Mouse (Mus musculus): ENCODE data around the gene Snd1. TPM values are rescaled to one million over a fixed set of nuclear protein-coding genes. Genes with fewer than 3 reads are reported as not detected.

Snd1 gene
- polyA plus RNA-seq, 1 experiment from 2014 or later: 128 TPM

DNA sequence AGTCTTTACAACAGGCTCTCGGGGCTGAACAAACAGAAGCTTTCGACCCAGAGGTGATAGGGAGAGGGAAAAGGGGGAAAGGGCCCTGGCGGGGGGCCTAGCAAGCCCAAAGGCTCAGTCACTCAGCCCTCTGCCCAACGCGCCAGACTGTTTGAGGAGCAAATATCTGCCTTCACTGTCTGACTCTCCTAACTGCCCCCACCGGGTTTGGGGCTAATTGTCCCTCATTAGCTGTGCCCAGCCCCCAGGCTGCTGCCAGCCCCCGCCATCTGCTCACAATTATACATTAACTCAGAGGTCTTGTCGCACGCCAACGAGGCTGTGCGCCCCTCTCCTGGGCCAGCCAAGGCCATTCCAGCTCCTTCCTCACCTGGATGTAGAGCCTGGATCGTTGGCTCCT, 24.0 kb upstream of the Snd1 start:
- Histone ChIP-seq H3K4me3 (ENCODE audit: low read length) (no peak overlapping the region), H3K27ac (ENCODE audit: low read length) (no peak overlapping the region), H3K9me3 (ENCODE audit: control insufficient read depth, low read length) (no peaks in the 10 kb centered on the region), H3K36me3 (ENCODE audit: control insufficient read depth, insufficient read depth, low read length) (no peaks in the 10 kb centered on the region), H3K27me3 (ENCODE audit: control insufficient read depth, insufficient read depth, low read depth, low read length) (peaks cover 23% of the 10 kb centered on the region), H3K4me1 (replicated peaks; ENCODE audit: control insufficient read depth, insufficient read depth, low read length) (no peaks in the 10 kb centered on the region), H3K4me2 (ENCODE audit: low read depth, low read length) (no peak overlapping the region), H3K9ac (ENCODE audit: low read length) (no peak overlapping the region)
- WGBS: under 1% methylated on average over 12 of the region's 12 CpGs
- no peak for ATAC-seq (ENCODE audit: low read depth)

DNA sequence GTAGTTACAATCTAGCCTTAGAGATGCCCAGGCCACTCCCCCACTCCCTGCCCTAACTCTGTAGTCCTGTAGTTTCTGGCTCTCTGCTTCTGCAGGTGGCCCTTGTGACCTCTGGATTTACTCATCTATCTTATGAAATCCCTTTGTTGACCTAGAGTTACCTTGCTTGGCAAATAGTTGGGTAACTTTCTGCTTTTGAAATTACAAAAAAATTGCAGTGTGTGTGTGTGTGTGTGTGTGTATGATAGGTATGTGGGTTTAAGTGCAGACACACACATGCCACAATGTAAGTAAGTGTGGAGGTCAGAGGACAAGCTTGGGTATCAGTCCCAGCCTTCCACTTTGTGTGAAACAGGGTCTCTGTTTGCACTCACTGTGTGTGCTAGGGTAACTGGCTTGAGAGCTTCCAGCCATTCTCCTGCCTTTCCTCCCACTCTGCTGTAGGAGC, 15.7 kb upstream of the Snd1 start:
- H3K4me3 ChIP-seq (ENCODE audit: low read length): no peak overlapping the region
- ATAC-seq (ENCODE audit: low read depth): no peak
- H3K27me3 ChIP-seq (ENCODE audit: control insufficient read depth, insufficient read depth, low read depth, low read length): no peaks in the 10 kb centered on the region
- H3K27ac ChIP-seq (ENCODE audit: low read length): no peak overlapping the region
- H3K9me3 ChIP-seq (ENCODE audit: control insufficient read depth, low read length): no peaks in the 10 kb centered on the region
- no peaks in the 10 kb centered on the region for H3K4me1 ChIP-seq (replicated peaks; ENCODE audit: control insufficient read depth, insufficient read depth, low read length)
- no peak overlapping the region for H3K9ac ChIP-seq (ENCODE audit: low read length)
- no peaks in the 10 kb centered on the region for H3K36me3 ChIP-seq (ENCODE audit: control insufficient read depth, insufficient read depth, low read length)
- H3K4me2 ChIP-seq (ENCODE audit: low read depth, low read length): no peak overlapping the region

DNA sequence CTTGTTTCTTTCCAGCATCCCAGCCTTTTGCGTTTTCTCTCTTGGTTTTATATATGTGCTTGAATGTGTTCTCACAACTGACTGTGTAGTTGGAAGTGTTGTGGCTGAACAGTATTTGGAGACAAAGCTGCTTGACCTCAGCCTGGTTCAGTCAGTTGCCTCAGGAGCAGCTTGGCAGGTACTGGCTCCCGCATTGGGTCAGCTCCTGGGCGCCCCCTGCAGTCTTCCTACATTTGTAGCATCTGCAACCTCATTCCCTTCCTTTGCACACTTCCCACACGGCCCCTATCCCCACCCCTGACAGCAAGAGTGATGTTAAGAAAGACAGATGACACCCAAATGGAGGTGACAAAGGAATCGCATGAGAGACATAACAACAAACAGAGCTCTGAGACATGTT, 14.4 kb upstream of the Snd1 start:
- 7% methylated on average over 5 of the region's 5 CpGs for WGBS
- Histone ChIP-seq H3K4me1 (replicated peaks; ENCODE audit: control insufficient read depth, insufficient read depth, low read length) (no peaks in the 10 kb centered on the region), H3K36me3 (ENCODE audit: control insufficient read depth, insufficient read depth, low read length) (no peaks in the 10 kb centered on the region), H3K9me3 (ENCODE audit: control insufficient read depth, low read length) (no peaks in the 10 kb centered on the region), H3K9ac (ENCODE audit: low read length) (no peak overlapping the region), H3K4me3 (ENCODE audit: low read length) (no peak overlapping the region), H3K4me2 (ENCODE audit: low read depth, low read length) (no peak overlapping the region), H3K27me3 (ENCODE audit: control insufficient read depth, insufficient read depth, low read depth, low read length) (no peaks in the 10 kb centered on the region), H3K27ac (ENCODE audit: low read length) (no peak overlapping the region)
- no peak for ATAC-seq (ENCODE audit: low read depth)

DNA sequence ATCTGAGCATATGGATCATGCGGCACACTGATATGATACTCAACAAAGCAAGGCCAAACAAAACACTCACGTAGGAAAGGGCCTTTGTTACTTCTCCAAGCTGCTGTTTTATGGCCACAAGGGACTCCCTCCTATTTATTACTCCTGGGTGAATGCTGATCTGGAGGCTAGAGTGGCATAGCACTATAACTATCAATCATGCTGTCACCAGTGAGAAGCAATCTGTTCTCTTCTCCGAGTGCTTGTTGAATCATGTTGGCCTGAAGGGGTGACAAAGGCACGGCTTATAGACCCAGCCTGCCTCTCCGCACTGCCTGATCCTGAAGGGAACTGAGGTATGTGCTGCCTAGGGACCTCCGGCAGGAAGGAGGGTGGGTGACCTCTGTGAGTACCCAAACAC, 10.3 kb upstream of the Snd1 start:
- no peaks in the 10 kb centered on the region for H3K9me3 ChIP-seq (ENCODE audit: control insufficient read depth, low read length)
- no peak overlapping the region for H3K4me3 ChIP-seq (ENCODE audit: low read length)
- H3K36me3 ChIP-seq (ENCODE audit: control insufficient read depth, insufficient read depth, low read length): no peaks in the 10 kb centered on the region
- no peak overlapping the region for H3K4me2 ChIP-seq (ENCODE audit: low read depth, low read length)
- no peak overlapping the region for H3K9ac ChIP-seq (ENCODE audit: low read length)
- no peaks in the 10 kb centered on the region for H3K4me1 ChIP-seq (replicated peaks; ENCODE audit: control insufficient read depth, insufficient read depth, low read length)
- WGBS: 29% methylated on average over 6 of the region's 6 CpGs
- no peak for ATAC-seq (ENCODE audit: low read depth)
- H3K27me3 ChIP-seq (ENCODE audit: control insufficient read depth, insufficient read depth, low read depth, low read length): no peaks in the 10 kb centered on the region
- no peak overlapping the region for H3K27ac ChIP-seq (ENCODE audit: low read length)

DNA sequence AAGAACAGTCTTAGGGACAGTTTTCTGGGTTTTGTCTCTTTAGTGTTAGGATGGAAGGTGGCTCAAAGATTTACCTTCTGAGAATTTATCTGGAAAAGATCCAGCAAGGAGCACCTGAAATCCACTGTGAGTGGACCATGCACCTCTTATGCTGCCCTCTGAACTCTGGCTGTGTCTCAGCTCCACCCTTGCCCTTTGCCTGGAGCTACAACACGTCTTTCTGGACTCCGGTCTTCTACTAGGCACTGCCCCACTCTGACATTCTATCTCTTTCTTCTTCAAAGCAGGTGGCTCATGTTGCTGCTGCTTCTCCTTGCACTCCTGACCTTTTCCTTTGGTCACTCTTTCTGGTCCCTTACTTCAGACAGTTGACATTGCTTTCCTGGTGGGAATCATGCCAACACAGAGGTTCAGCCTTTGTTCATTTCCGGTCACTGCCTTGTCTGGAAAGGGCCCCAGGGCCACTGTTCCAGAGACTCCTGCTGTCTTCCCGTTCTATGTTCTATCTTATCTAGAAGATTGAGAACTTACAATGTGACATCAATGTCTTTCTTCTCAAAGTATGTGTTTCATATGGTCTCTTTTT, 4.8 kb upstream of the Snd1 start:
- Histone ChIP-seq H3K9me3 (ENCODE audit: control insufficient read depth, low read length) (no peaks in the 10 kb centered on the region), H3K4me1 (replicated peaks; ENCODE audit: control insufficient read depth, insufficient read depth, low read length) (no peaks in the 10 kb centered on the region), H3K36me3 (ENCODE audit: control insufficient read depth, insufficient read depth, low read length) (no peaks in the 10 kb centered on the region), H3K27me3 (ENCODE audit: control insufficient read depth, insufficient read depth, low read depth, low read length) (no peaks in the 10 kb centered on the region), H3K4me2 (ENCODE audit: low read depth, low read length) (no peak overlapping the region), H3K9ac (ENCODE audit: low read length) (no peak overlapping the region), H3K27ac (ENCODE audit: low read length) (no peak overlapping the region), H3K4me3 (ENCODE audit: low read length) (no peak overlapping the region)
- no peak for ATAC-seq (ENCODE audit: low read depth)
- 46% methylated on average over 4 of the region's 4 CpGs for WGBS

DNA sequence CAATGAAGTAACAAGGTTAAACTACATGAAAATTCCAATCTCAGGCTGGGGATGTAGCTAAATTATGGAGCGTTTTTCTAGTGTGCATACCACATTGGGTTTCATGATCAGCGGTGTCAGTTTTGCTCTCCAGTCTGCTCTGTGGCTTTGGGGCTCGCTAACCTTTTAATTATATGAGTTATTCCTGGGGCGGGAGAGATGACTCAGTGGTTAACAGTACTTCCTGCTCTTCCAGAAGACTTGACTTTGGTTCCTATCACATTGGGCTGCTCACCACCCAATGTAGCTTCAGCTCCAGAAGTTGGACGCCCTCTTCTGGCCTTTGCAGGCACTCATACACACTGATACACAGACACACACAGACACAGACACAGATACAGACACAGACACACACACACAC, 4.3 kb upstream of the Snd1 start:
- H3K9me3 ChIP-seq (ENCODE audit: control insufficient read depth, low read length): no peaks in the 10 kb centered on the region
- no peaks in the 10 kb centered on the region for H3K36me3 ChIP-seq (ENCODE audit: control insufficient read depth, insufficient read depth, low read length)
- H3K4me2 ChIP-seq (ENCODE audit: low read depth, low read length): no peak overlapping the region
- H3K4me1 ChIP-seq (replicated peaks; ENCODE audit: control insufficient read depth, insufficient read depth, low read length): no peaks in the 10 kb centered on the region
- H3K9ac ChIP-seq (ENCODE audit: low read length): no peak overlapping the region
- no peak for ATAC-seq (ENCODE audit: low read depth)
- H3K27me3 ChIP-seq (ENCODE audit: control insufficient read depth, insufficient read depth, low read depth, low read length): no peaks in the 10 kb centered on the region
- WGBS: 78% methylated on average over 5 of the region's 5 CpGs
- H3K27ac ChIP-seq (ENCODE audit: low read length): no peak overlapping the region
- H3K4me3 ChIP-seq (ENCODE audit: low read length): no peak overlapping the region

DNA sequence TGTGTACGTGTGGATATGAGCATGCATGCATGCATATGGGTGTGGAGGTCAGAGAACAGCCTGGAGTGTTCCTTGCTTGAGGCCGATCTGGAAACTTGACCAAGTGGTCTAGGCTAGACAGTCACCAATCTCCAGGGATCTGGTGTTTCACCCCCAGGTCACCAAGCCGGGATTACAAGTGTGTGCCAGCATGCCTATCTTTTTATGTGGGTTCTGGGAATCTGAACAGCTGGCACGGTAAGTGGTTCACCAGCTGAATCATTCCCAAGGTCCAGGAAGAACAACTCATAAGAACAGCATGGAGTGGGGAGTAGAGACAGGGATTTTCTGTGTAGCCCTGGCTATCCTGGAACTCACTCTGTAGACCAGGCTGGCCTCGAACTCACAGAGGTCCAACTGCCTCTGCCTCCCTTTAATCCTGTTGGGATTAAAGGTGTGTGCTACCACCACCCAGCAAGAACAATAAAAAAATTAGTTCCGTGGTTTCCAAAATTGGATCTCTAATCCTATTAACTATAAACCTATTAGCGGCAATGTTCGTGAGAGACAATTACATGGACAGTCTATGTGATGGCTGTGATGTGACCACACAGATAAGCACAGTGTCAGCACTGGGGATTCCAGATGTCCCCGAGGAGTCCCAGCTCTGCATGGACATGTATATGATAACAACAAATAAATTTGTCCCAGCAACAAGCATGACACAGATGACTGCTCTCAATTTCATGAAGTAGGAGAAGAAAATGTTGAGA, 3.5 kb upstream of the Snd1 start:
- Histone ChIP-seq H3K9me3 (ENCODE audit: control insufficient read depth, low read length) (no peaks in the 10 kb centered on the region), H3K27ac (ENCODE audit: low read length) (no peak overlapping the region), H3K27me3 (ENCODE audit: control insufficient read depth, insufficient read depth, low read depth, low read length) (no peaks in the 10 kb centered on the region), H3K9ac (ENCODE audit: low read length) (no peak overlapping the region), H3K36me3 (ENCODE audit: control insufficient read depth, insufficient read depth, low read length) (no peaks in the 10 kb centered on the region), H3K4me1 (replicated peaks; ENCODE audit: control insufficient read depth, insufficient read depth, low read length) (no peaks in the 10 kb centered on the region), H3K4me2 (ENCODE audit: low read depth, low read length) (no peak overlapping the region), H3K4me3 (ENCODE audit: low read length) (no peak overlapping the region)
- no peak for ATAC-seq (ENCODE audit: low read depth)
- 79% methylated on average over 9 of the region's 9 CpGs for WGBS

DNA sequence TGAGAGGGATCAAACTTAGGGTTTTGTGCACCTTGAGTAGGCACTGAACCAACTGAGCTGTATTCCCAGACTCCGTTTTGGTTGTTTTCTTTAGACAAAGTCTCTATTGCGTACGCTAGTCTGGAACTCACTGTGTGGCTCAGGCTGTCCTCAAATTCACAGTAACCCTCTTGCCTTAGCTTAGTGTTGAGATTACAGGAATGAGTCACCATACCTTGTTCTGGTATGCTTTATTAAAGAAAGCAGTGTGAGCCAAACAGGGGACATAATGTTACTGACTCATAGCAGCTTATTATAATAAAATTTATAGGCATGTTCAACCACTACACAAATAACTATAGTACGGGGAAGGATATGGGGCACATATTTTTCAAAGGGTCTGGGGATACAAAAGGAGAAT, 728 bp upstream of the Snd1 start:
- H3K4me1 ChIP-seq (replicated peaks; ENCODE audit: control insufficient read depth, insufficient read depth, low read length): peaks cover 4% of the 10 kb centered on the region
- no peak overlapping the region for H3K4me2 ChIP-seq (ENCODE audit: low read depth, low read length)
- H3K9me3 ChIP-seq (ENCODE audit: control insufficient read depth, low read length): no peaks in the 10 kb centered on the region
- WGBS: 81% methylated on average over 4 of the region's 4 CpGs
- H3K27me3 ChIP-seq (ENCODE audit: control insufficient read depth, insufficient read depth, low read depth, low read length): no peaks in the 10 kb centered on the region
- no peak overlapping the region for H3K9ac ChIP-seq (ENCODE audit: low read length)
- ATAC-seq (ENCODE audit: low read depth): no peak
- no peaks in the 10 kb centered on the region for H3K36me3 ChIP-seq (ENCODE audit: control insufficient read depth, insufficient read depth, low read length)
- H3K27ac ChIP-seq (ENCODE audit: low read length): no peak overlapping the region
- H3K4me3 ChIP-seq (ENCODE audit: low read length): no peak overlapping the region

DNA sequence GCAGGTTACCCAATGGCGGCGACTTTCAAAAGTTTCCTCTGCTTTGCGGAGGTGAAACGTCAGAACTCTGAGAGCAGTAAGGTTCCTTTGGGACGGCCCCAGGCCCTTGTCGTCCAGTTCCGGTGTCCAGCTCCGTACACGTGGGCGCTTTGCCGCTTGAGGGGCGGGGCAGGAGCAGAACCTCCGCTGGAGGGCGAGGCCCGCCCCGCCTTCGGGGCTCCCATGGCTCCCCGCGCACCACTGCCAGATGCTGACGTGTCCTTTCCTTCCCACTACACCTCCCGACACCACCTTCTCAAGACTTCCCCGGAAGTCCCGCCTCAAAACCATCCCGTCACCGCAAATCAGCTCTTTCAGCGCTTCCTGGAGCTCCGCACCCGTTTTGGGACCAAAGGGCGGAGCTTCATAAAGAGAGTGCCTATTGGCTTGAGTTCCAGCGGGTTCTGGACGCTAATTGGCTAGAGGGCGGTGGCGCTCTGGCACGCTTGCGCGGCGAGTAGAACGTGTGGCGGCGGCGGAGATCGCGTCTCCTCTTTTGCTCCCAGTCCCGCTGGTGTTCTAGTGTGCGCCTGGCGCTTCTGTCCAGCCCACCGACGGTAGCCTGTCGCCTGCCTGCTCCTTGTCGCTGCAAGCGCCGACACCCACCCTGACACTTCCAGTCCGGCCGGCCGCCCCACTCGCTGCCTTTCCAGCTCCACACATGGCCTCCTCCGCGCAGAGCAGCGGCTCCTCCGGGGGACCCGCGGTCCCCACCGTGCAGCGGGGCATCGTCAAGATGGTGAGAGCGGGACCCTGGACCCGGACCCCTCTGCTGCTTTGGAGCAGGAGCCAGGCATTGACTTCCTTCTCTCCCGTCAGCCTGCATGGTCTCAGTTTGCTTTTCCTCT, 5.2 kb downstream of the Snd1 start:
- no peaks in the 10 kb centered on the region for H3K27me3 ChIP-seq (ENCODE audit: control insufficient read depth, insufficient read depth, low read depth, low read length)
- no peaks in the 10 kb centered on the region for H3K9me3 ChIP-seq (ENCODE audit: control insufficient read depth, low read length)
- H3K36me3 ChIP-seq (ENCODE audit: control insufficient read depth, insufficient read depth, low read length): no peaks in the 10 kb centered on the region
- H3K27ac ChIP-seq (ENCODE audit: low read length): peak overlapping the region; percentile 89
- ATAC-seq (ENCODE audit: low read depth): peak; percentile 99
- peaks cover 31% of the 10 kb centered on the region for H3K4me1 ChIP-seq (replicated peaks; ENCODE audit: control insufficient read depth, insufficient read depth, low read length)
- peak overlapping the region; percentile 87 for H3K4me3 ChIP-seq (ENCODE audit: low read length)
- peak overlapping the region; percentile 87 for H3K9ac ChIP-seq (ENCODE audit: low read length)
- under 1% methylated on average over 63 of the region's 68 CpGs for WGBS
- peak overlapping the region; percentile 83 for H3K4me2 ChIP-seq (ENCODE audit: low read depth, low read length)
